8 mouse cellular contexts compared by ENCODE assay signal in genomic region chr4:82530875-82531353, GRCm38 (mm10).
DNase-seq lines count a peak whose midpoint lies in the region; ATAC-seq lines count a peak whose summit lies in the region.

No protein-coding gene starts in this region.

- no peaks in the 10 kb centered on the region for H3K36me3 ChIP-seq in heart, embryonic 11.5 days (ENCODE audit: control insufficient read depth, insufficient read depth, low read length)
- H3K36me3 ChIP-seq in neural tube, embryonic 13.5 days, result no peaks in the 10 kb centered on the region

- ATAC-seq in heart, embryonic 11.5 days (replicated peaks; ENCODE audit: insufficient number of reproducible peaks, low FRiP score, low TSS enrichment), result no peak
- ATAC-seq in neural tube, embryonic 13.5 days (ENCODE audit: low read depth), result no peak
- ATAC-seq in frontal cortex, adult (ENCODE audit: low TSS enrichment), result no peak

- no peaks in the 10 kb centered on the region for H3K9me3 ChIP-seq in heart, embryonic 11.5 days (replicated peaks; ENCODE audit: control insufficient read depth, low read length)
- H3K9me3 ChIP-seq in neural tube, embryonic 13.5 days, result no peaks in the 10 kb centered on the region

- WGBS in heart, embryonic 11.5 days (ENCODE audit: insufficient replicate concordance), result 47% methylated on average over 3 of the region's 3 CpGs
- 49% methylated on average over 3 of the region's 3 CpGs for WGBS in neural tube, embryonic 13.5 days

- H3K27ac ChIP-seq in heart, embryonic 11.5 days (ENCODE audit: low read depth, low read length), result peak overlapping the region; percentile 64; the same call in 1 of the 2 replicates
- peak overlapping the region; percentile 94 for H3K27ac ChIP-seq in neural tube, embryonic 13.5 days (replicated peaks)

- peaks cover 14% of the 10 kb centered on the region for H3K4me1 ChIP-seq in heart, embryonic 11.5 days (ENCODE audit: control insufficient read depth, insufficient read depth, low read length)
- peaks cover 55% of the 10 kb centered on the region for H3K4me1 ChIP-seq in neural tube, embryonic 13.5 days (replicated peaks)

- H3K9ac ChIP-seq in heart, embryonic 11.5 days (ENCODE audit: low read depth, low read length), result no peak overlapping the region
- H3K9ac ChIP-seq in neural tube, embryonic 13.5 days, result no peak overlapping the region

- DNase-seq in ovary, postnatal 36 days (ENCODE audit: low spot score), result peak; percentile 32
- no peak for DNase-seq in ovary, postnatal 10 days (ENCODE audit: low spot score)
- peak; percentile 70 for DNase-seq in kidney, postnatal 10 days
- no peak for DNase-seq in cerebellum, adult 18-20 months
- DNase-seq in layer of hippocampus, adult 9-11 months, result no peak

- no peak overlapping the region for H3K4me2 ChIP-seq in heart, embryonic 11.5 days
- H3K4me2 ChIP-seq in neural tube, embryonic 13.5 days, result no peak overlapping the region

- H3K4me3 ChIP-seq in heart, embryonic 11.5 days (ENCODE audit: low read depth, low read length), result no peak overlapping the region
- H3K4me3 ChIP-seq in neural tube, embryonic 13.5 days, result no peak overlapping the region

- peaks cover under 1% of the 10 kb centered on the region; the same call in 1 of the 2 replicates for H3K27me3 ChIP-seq in heart, embryonic 11.5 days (ENCODE audit: control insufficient read depth, insufficient read depth, low read length)
- H3K27me3 ChIP-seq in neural tube, embryonic 13.5 days, result peaks cover 18% of the 10 kb centered on the region

Comparison
In these comparisons a context has a peak if more than half of its experiments do, and no peak if none do; other contexts are left out.
1. DNase-seq: peak in ovary, postnatal 36 days (single experiment) and kidney, postnatal 10 days (single experiment); none in ovary, postnatal 10 days (single experiment), cerebellum, adult 18-20 months (0 of 2) and layer of hippocampus, adult 9-11 months (single experiment).